Mouse (Mus musculus) heart, embryonic 13.5 days (tissue): ENCODE results near the gene Znrf1. TPM values are rescaled to one million over a fixed set of nuclear protein-coding genes. Genes with fewer than 3 reads are reported as not detected.
A peak's percentile ranks its signal among the peaks of the same experiment; 100 is the strongest.
"Not testable (repeated sequence)": the region's sequence is repeated elsewhere in the genome, so short reads cannot be mapped to it uniquely, and the experiment has no call there.

ENCODE experiments used
- ATAC-seq: fragments of 200-750 bp; cut with Nextera tagmentation; 2 replicates; pipeline ENCODE4 v1.8.0; 2017; ENCODE audit warnings: moderate TSS enrichment; ENCODE audit not compliant: insufficient number of reproducible peaks, low FRiP score, low TSS enrichment; ENCODE audit errors: extremely low read depth
- H3K27ac ChIP-seq: fragments of 300-500 bp; sonication (generic); replicated peaks from 2 replicates; pipeline ENCODE4 v1.5.1; 2015; ENCODE audit warnings: moderate library complexity, mild to moderate bottlenecking, inconsistent platforms
- H3K27me3 ChIP-seq: fragments of 300-500 bp; sonication (generic); replicated peaks from 2 replicates; pipeline ENCODE4 v1.6.1; 2015; ENCODE audit warnings: mild to moderate bottlenecking, inconsistent platforms
- H3K36me3 ChIP-seq: fragments of 300-500 bp; sonication (generic); 2 replicates; pipeline ENCODE4 v1.6.1; 2015; ENCODE audit warnings: mild to moderate bottlenecking, inconsistent platforms
- H3K4me1 ChIP-seq: fragments of 300-500 bp; sonication (generic); 2 replicates; pipeline ENCODE4 v1.6.1; 2015; ENCODE audit warnings: inconsistent platforms
- H3K4me2 ChIP-seq: fragments of 300-500 bp; sonication (generic); 2 replicates; pipeline ENCODE4 v1.6.1; 2015; ENCODE audit warnings: inconsistent platforms, mild to moderate bottlenecking, moderate library complexity
- H3K4me3 ChIP-seq: fragments of 300-500 bp; sonication (generic); 2 replicates; pipeline ENCODE4 v1.5.1; 2015; ENCODE audit warnings: moderate library complexity, mild to moderate bottlenecking, inconsistent platforms
- H3K9ac ChIP-seq: fragments of 300-500 bp; sonication (generic); 2 replicates; pipeline ENCODE4 v1.6.1; 2015; ENCODE audit warnings: inconsistent platforms, mild to moderate bottlenecking, moderate library complexity
- H3K9me3 ChIP-seq: fragments of 300-500 bp; sonication (generic); 2 replicates; pipeline ENCODE4 v1.6.1; 2016; ENCODE audit warnings: inconsistent platforms
- WGBS: fragments of 180-500 bp; shearing (Covaris S2); methylation state at CpG from one replicate; pipeline ENCODE4 v1.1.7; 2015; ENCODE audit warnings: mixed read lengths; 5-methylcytosine and 5-hydroxymethylcytosine counted together
- polyA plus RNA-seq: library from polyadenylated mRNA; unstranded; fragments of >200 nt; fragmentation: Nextera tagmentation; extraction: Ambion mirVana; gene quantifications from 2 replicates; pipeline ENCODE4 v1.2.1, GENCODE M21; 2015

Gene Znrf1
- polyA plus RNA-seq, 1 experiment from 2014 or later, result 20.1 TPM

- Histone ChIP-seq H3K9ac (no peak overlapping the region), H3K36me3 (peaks cover 9% of the 10 kb centered on the region), H3K4me2 (no peak overlapping the region), H3K27ac (no peak overlapping the region), H3K9me3 (no peaks in the 10 kb centered on the region), H3K4me1 (peaks cover 5% of the 10 kb centered on the region; the same call in 1 of the 2 replicates), H3K4me3 (no peak overlapping the region), H3K27me3 (no peaks in the 10 kb centered on the region)
- ATAC-seq, result no peak
- 88% methylated on average over 3 of the region's 3 CpGs for WGBS
These were observed 97.1 kb downstream of the Znrf1 start for GRCm38 (mm10) chr8:111632976-111633375.

DNA sequence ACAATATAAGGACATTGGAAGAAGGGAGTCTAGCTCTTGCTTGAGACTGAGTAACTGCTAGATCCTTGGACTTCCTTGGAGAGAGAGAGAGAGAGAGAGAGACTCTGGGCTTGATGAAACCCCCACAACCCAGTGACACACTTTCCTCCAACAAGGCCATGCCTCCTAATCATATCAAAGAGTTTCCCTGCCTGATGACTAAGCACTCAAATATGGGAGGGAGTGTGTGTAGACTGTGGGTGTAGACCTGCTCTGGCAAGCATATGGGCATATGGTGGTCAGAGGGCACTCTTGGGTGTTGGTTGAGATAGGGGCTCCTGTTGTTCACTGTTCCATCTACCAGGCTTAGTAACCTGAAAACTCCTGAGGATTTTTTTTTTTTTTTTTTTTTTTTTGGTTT, 102.2 kb downstream of the Znrf1 start:
- no peak overlapping the region for H3K27ac ChIP-seq
- H3K9ac ChIP-seq, result no peak overlapping the region
- no peaks in the 10 kb centered on the region for H3K36me3 ChIP-seq
- H3K4me2 ChIP-seq, result no peak overlapping the region
- ATAC-seq, result no peak
- H3K4me1 ChIP-seq, result peaks cover 8% of the 10 kb centered on the region
- H3K9me3 ChIP-seq, result no peaks in the 10 kb centered on the region
- no peaks in the 10 kb centered on the region for H3K27me3 ChIP-seq
- no peak overlapping the region for H3K4me3 ChIP-seq

- Histone ChIP-seq H3K27me3 (no peaks in the 10 kb centered on the region), H3K27ac (no peak overlapping the region), H3K9me3 (no peaks in the 10 kb centered on the region), H3K36me3 (no peaks in the 10 kb centered on the region), H3K9ac (no peak overlapping the region), H3K4me3 (no peak overlapping the region), H3K4me1 (peaks cover 15% of the 10 kb centered on the region), H3K4me2 (no peak overlapping the region)
- WGBS, result 92% methylated on average over 2 of the region's 2 CpGs
- ATAC-seq, result no peak
These were observed 105.2 kb downstream of the Znrf1 start for GRCm38 (mm10) chr8:111641064-111641463.

GRCm38 (mm10) chr8:111642496-111642895, 106.6 kb downstream of the Znrf1 start:
- peak overlapping the region; percentile 83 for H3K4me2 ChIP-seq
- H3K27ac ChIP-seq, result peak overlapping the region; percentile 97
- H3K4me3 ChIP-seq, result peak overlapping the region; percentile 90
- peak overlapping the region; percentile 85 for H3K9ac ChIP-seq
- H3K27me3 ChIP-seq, result no peaks in the 10 kb centered on the region
- ATAC-seq, result no peak
- peaks cover 15% of the 10 kb centered on the region for H3K4me1 ChIP-seq
- H3K9me3 ChIP-seq, result no peaks in the 10 kb centered on the region
- H3K36me3 ChIP-seq, result 0 out of 2 replicates have a peak, but pooled peaks cover 3% of the 10 kb centered on the region
- 20% methylated on average over 5 of the region's 5 CpGs for WGBS

GRCm38 (mm10) chr8:111642939-111643263, 107.0 kb downstream of the Znrf1 start:
- H3K4me2 ChIP-seq, result peak overlapping the region; percentile 83
- H3K9ac ChIP-seq, result peak overlapping the region; percentile 85
- no peaks in the 10 kb centered on the region for H3K27me3 ChIP-seq
- no peaks in the 10 kb centered on the region for H3K9me3 ChIP-seq
- peak overlapping the region; percentile 97 for H3K27ac ChIP-seq
- peaks cover 15% of the 10 kb centered on the region for H3K4me1 ChIP-seq
- H3K36me3 ChIP-seq, result 0 out of 2 replicates have a peak, but pooled peaks cover 3% of the 10 kb centered on the region
- 0 out of 2 replicates have a peak, but pooled peaks have one; percentile 6 for ATAC-seq
- H3K4me3 ChIP-seq, result peak overlapping the region; percentile 90
- WGBS, result 8% methylated on average over 5 of the region's 5 CpGs

DNA sequence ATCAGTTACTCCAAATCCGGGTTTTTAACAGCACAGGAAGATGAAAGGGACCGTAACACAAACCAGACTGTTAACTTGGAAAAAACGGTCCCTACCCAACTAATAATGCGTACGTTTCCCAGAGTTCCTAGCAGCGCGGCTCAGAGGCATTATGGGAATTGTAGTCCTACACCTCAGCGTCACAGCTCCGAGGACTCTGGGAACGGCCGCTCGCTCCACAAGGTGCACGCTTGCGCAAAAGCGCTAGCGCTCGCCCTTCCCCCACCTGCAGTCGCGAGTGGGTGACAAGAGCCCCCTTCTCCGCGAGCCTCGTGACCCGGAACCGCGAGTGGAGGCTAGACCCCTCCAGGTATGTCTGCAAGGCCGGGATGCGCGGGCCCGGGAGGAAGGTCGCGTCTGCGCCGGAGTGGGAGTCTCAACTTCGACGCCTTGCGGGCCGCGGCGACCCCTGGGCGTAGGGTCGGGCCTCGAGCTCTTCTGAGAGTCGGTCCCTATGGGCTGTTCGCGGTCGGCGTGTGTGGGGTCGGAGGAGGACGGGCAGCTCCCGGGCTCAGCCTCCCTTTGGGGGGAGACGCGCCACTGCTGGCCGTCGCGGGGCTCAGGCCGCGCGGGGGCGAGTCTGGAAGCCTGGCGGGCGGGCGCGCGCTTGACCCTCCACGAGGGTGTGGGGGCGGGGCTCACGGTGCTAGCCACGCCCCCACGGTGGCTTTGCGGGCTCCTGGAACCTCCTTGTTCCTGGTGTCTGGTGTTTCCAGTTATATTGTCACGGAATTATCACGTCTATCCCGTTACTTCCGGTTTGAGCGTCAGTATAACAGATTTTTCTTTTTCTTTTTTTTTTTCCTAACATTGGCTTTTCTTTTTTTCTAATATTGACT, 107.6 kb downstream of the Znrf1 start, which contains the start of gene Zfp1:
Gene Zfp1 (plus strand): TSS at position 138 of the 878 bp plus-strand sequence.
- under 1% methylated on average over 75 of the region's 75 CpGs for WGBS
- peak within 1 kb of the TSS; percentile 95 for H3K9ac ChIP-seq
- ATAC-seq, result peak; percentile 96
- peaks cover 19% of the 10 kb centered on the region for H3K4me1 ChIP-seq
- no peaks in the 10 kb centered on the region for H3K27me3 ChIP-seq
- peak within 1 kb of the TSS; percentile 83 for H3K4me2 ChIP-seq
- H3K27ac ChIP-seq, result peak within 1 kb of the TSS; percentile 97
- peak within 1 kb of the TSS; percentile 90 for H3K4me3 ChIP-seq
- 0 out of 2 replicates have a peak, but pooled peaks cover 3% of the 10 kb centered on the region for H3K36me3 ChIP-seq
- H3K9me3 ChIP-seq, result no peaks in the 10 kb centered on the region

DNA sequence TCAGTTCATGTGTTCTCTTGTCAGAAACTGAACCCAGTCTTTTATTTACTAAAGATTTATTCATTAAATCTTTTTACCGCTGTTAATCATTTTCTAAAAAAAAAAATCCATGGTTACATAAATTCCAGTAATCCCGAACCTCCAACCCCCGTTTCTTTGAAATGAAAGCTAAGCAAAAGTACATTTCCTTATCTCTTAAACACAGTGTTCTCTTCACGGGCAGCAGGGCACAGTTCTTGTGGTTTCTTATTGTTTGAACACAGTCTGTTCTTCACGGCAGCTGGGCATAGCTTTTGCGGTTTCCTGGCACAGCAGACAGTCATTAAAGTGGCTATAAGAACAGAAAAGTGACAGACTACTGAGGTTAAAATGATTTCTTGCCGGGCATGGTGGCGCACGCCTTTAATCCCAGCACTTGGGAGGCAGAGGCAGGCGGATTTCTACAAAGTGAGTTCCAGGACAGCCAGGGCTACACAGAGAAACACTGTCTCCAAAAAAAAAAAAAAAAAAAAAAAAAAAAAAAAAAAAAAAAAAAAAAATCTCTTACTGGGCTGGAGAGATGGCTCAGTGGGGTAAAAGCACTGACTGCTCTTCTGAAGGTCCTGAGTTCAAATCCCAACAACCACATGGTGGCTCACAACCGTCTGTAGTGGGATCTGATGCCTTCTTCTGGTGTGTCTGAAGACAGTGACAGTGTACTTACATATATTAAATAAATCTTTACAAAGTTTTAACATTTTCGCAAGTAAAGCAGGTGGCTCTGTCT, 108.6 kb downstream of the Znrf1 start:
- not testable (repeated sequence) for H3K27me3 ChIP-seq, H3K36me3 ChIP-seq, ATAC-seq, H3K9me3 ChIP-seq
- H3K9ac ChIP-seq, result peak overlapping the region; percentile 95
- peaks cover 24% of the 10 kb centered on the region for H3K4me1 ChIP-seq
- peak overlapping the region; percentile 97 for H3K27ac ChIP-seq
- H3K4me3 ChIP-seq, result peak overlapping the region; percentile 90
- WGBS, result 64% methylated on average over 12 of the region's 12 CpGs
- peak overlapping the region; percentile 83 for H3K4me2 ChIP-seq

DNA sequence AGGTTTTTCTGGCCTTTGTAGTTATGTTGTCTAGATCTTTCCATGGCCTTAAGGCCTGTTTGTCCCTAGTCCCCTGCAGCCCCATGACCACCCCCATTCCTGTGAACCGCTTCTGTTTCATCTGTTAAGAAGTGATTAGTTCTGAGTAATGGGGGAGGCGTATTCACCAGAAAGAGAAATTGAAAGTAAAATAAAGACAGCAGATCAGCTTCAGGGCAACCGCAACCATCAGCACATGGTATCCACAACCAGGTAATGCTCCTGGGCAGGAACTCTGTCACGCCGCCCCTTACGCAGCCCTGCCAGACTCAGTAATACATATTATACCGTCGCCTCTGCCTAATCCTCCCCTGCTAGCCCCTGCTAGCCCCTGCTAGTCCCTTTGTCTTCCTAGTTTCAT, 109.8 kb downstream of the Znrf1 start:
- Histone ChIP-seq H3K4me3 (no peak overlapping the region), H3K9me3 (no peaks in the 10 kb centered on the region), H3K9ac (no peak overlapping the region), H3K36me3 (0 out of 2 replicates have a peak, but pooled peaks cover 3% of the 10 kb centered on the region), H3K4me2 (no peak overlapping the region), H3K27ac (no peak overlapping the region), H3K4me1 (peaks cover 24% of the 10 kb centered on the region), H3K27me3 (no peaks in the 10 kb centered on the region)
- WGBS, result 89% methylated on average over 8 of the region's 8 CpGs
- no peak for ATAC-seq

DNA sequence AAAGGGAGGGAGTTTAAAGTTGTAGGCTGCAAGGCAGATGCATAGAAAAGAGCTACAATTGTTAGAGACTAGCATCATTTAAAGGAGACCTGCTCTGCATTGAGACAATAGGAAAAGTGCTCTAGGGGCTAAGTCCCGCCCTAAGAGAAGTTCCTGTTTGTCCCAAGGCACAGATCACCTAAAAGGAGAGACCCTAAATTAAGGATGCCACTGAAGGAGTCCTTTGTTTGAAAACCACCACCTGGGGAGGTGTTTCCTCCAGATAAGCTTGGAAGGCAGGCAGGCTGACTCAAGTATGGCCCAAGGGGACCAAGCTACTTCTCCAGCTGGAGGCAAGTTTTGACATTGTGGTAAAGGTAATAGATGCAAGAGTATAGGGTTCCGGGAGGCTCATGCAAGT, 112.9 kb downstream of the Znrf1 start:
- Histone ChIP-seq H3K4me1 (peaks cover 16% of the 10 kb centered on the region), H3K4me3 (no peak overlapping the region), H3K27me3 (no peaks in the 10 kb centered on the region), H3K36me3 (0 out of 2 replicates have a peak, but pooled peaks cover 3% of the 10 kb centered on the region), H3K4me2 (no peak overlapping the region), H3K9ac (no peak overlapping the region), H3K9me3 (no peaks in the 10 kb centered on the region), H3K27ac (no peak overlapping the region)
- 68% methylated on average over 2 of the region's 2 CpGs for WGBS
- no peak for ATAC-seq

- ATAC-seq, result no peak
- Histone ChIP-seq H3K27me3 (no peaks in the 10 kb centered on the region), H3K9ac (no peak overlapping the region), H3K36me3 (0 out of 2 replicates have a peak, but pooled peaks cover 3% of the 10 kb centered on the region), H3K27ac (no peak overlapping the region), H3K9me3 (no peaks in the 10 kb centered on the region), H3K4me1 (peaks cover 10% of the 10 kb centered on the region), H3K4me3 (no peak overlapping the region), H3K4me2 (no peak overlapping the region)
- 93% methylated on average over 3 of the region's 3 CpGs for WGBS
These were observed 114.8 kb downstream of the Znrf1 start for GRCm38 (mm10) chr8:111650651-111651050.

DNA sequence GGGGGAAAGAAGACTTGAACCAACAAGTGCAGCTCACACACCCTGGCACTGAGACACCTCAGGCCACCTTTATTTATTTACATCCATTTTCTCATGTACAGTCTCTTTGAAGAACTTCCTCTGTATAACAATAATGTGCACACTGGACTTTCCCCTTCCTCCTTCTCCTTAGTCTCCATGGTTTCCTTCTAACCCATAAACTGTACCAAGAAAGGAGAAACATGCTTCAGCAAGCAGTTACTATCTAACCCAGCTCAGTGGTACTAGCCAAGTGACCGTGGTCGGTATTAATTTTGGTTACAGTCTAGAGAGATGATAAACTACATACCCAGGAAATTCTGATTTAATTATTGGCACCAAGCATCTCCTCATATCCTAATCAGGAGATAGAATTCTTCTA, 117.6 kb downstream of the Znrf1 start:
- ATAC-seq, result no peak
- Histone ChIP-seq H3K9ac (no peak overlapping the region), H3K4me2 (no peak overlapping the region), H3K36me3 (no peaks in the 10 kb centered on the region), H3K4me3 (no peak overlapping the region), H3K9me3 (no peaks in the 10 kb centered on the region), H3K27ac (no peak overlapping the region), H3K4me1 (peaks cover 22% of the 10 kb centered on the region), H3K27me3 (no peaks in the 10 kb centered on the region)
- 90% methylated on average over 2 of the region's 2 CpGs for WGBS
